Mouse (Mus musculus): ENCODE measurements around the gene 4632433K11Rik. TPM values are rescaled to one million over a fixed set of nuclear protein-coding genes. Genes with fewer than 3 reads are reported as not detected.
"Not testable (repeated sequence)": the region's sequence is repeated elsewhere in the genome, so short reads cannot be mapped to it uniquely, and the experiment has no call there.

4632433K11Rik gene
- polyA plus RNA-seq, 1 experiment from 2014 or later = not detected

- TF ChIP-seq CTCF (IDR thresholded peaks at IDR 0.05; ENCODE audit: low read depth) = no peak
- Histone ChIP-seq H3K27ac (ENCODE audit: low read depth, low read length) (peak within 1 kb of the TSS; percentile 62), H3K27me3 (replicated peaks; ENCODE audit: control insufficient read depth, insufficient read depth, low read length) (no peaks in the 10 kb centered on the region), H3K36me3 (ENCODE audit: control insufficient read depth, insufficient read depth) (peaks cover 16% of the 10 kb centered on the region; the same call in 1 of the 2 replicates), H3K4me2 (replicated peaks; ENCODE audit: low read depth) (peak within 1 kb of the TSS; percentile 90), H3K4me3 (ENCODE audit: low read depth, low read length) (peak within 1 kb of the TSS; percentile 79), H3K9ac (ENCODE audit: low read depth, low read length) (peak within 1 kb of the TSS; percentile 76), H3K9me3 (ENCODE audit: control insufficient read depth) (0 out of 2 replicates have a peak, but pooled peaks cover 3% of the 10 kb centered on the region), H3K4me1 (replicated peaks; ENCODE audit: control insufficient read depth, insufficient read depth, low read length) (no peaks in the 10 kb centered on the region)
- 6% methylated on average over 18 of the region's 26 CpGs for WGBS
- ATAC-seq = peak; percentile 80
These were observed 37.7 kb upstream of the 4632433K11Rik start, which contains the start of gene Zfp579 for GRCm38 (mm10) chr7:4996003-4996895. Gene Zfp579 (minus strand): TSS chr7:4996158.

GRCm38 (mm10) chr7:4996934-4997333 is 37.0 kb upstream of the 4632433K11Rik start:
- Histone ChIP-seq H3K4me3 (ENCODE audit: low read depth, low read length) (no peak overlapping the region), H3K27me3 (replicated peaks; ENCODE audit: control insufficient read depth, insufficient read depth, low read length) (no peaks in the 10 kb centered on the region), H3K4me2 (replicated peaks; ENCODE audit: low read depth) (peak overlapping the region; percentile 90), H3K36me3 (ENCODE audit: control insufficient read depth, insufficient read depth) (peaks cover 16% of the 10 kb centered on the region; the same call in 1 of the 2 replicates), H3K4me1 (replicated peaks; ENCODE audit: control insufficient read depth, insufficient read depth, low read length) (no peaks in the 10 kb centered on the region), H3K9ac (ENCODE audit: low read depth, low read length) (no peak overlapping the region), H3K27ac (ENCODE audit: low read depth, low read length) (no peak overlapping the region), H3K9me3 (ENCODE audit: control insufficient read depth) (0 out of 2 replicates have a peak, but pooled peaks cover 3% of the 10 kb centered on the region)
- 45% methylated on average over 7 of the region's 8 CpGs for WGBS
- no peak for ATAC-seq
- no peak for TF ChIP-seq CTCF (IDR thresholded peaks at IDR 0.05; ENCODE audit: low read depth)

DNA sequence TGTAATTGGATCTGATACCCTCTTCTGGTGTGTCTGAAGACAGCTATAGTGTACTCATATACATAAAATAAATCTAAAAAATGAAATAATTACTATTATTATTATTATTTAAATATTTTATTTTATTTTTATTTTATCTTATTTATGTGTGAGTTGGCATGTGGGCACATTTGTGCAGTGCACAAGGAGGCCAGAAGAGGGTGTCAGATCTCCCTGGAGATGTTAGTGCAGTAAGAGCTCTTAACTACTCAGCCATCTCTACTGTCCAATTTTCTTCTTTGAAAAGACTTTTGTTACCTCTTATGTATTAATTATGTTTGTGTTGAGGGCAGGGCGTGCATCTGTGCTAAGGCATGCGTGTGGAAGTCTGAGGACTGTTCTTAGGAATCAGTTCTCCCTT is 34.0 kb upstream of the 4632433K11Rik start:
- H3K9me3 ChIP-seq (ENCODE audit: control insufficient read depth) = no peaks in the 10 kb centered on the region
- H3K4me1 ChIP-seq (replicated peaks; ENCODE audit: control insufficient read depth, insufficient read depth, low read length) = no peaks in the 10 kb centered on the region
- H3K4me3 ChIP-seq (ENCODE audit: low read depth, low read length) = no peak overlapping the region
- no peaks in the 10 kb centered on the region for H3K27me3 ChIP-seq (replicated peaks; ENCODE audit: control insufficient read depth, insufficient read depth, low read length)
- no peak overlapping the region for H3K9ac ChIP-seq (ENCODE audit: low read depth, low read length)
- TF ChIP-seq CTCF (IDR thresholded peaks at IDR 0.05; ENCODE audit: low read depth) = peak; percentile 61
- no peak for ATAC-seq
- no peaks in the 10 kb centered on the region for H3K36me3 ChIP-seq (ENCODE audit: control insufficient read depth, insufficient read depth)
- H3K4me2 ChIP-seq (replicated peaks; ENCODE audit: low read depth) = no peak overlapping the region
- no peak overlapping the region for H3K27ac ChIP-seq (ENCODE audit: low read depth, low read length)
- 70% methylated on average over 2 of the region's 2 CpGs for WGBS

DNA sequence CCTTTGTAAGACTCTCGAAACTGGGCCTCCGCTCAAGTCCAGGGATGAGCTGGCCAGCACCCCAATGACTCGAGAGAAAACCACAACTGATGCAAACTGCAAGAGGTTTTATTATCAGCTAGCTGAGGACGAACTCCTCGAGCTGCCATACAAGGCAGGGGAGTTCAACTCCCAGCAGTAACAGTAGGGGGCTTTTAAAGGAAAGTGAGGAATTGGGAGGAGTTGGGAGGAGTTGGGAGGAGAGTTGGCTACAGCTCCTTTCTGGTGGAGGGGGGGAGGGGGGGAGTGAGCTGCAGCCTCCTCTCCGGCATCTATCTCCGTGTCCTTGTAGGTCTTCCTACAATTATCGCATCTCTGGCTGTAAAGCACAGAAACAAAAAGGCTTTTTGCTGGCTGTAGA is 31.0 kb upstream of the 4632433K11Rik start:
- not testable (repeated sequence) for ATAC-seq; H3K27ac ChIP-seq (ENCODE audit: low read depth, low read length); H3K9ac ChIP-seq (ENCODE audit: low read depth, low read length); H3K4me3 ChIP-seq (ENCODE audit: low read depth, low read length); H3K4me1 ChIP-seq (replicated peaks; ENCODE audit: control insufficient read depth, insufficient read depth, low read length); H3K4me2 ChIP-seq (replicated peaks; ENCODE audit: low read depth); H3K36me3 ChIP-seq (ENCODE audit: control insufficient read depth, insufficient read depth); H3K27me3 ChIP-seq (replicated peaks; ENCODE audit: control insufficient read depth, insufficient read depth, low read length); H3K9me3 ChIP-seq (ENCODE audit: control insufficient read depth)
- 70% methylated on average over 8 of the region's 8 CpGs for WGBS

DNA sequence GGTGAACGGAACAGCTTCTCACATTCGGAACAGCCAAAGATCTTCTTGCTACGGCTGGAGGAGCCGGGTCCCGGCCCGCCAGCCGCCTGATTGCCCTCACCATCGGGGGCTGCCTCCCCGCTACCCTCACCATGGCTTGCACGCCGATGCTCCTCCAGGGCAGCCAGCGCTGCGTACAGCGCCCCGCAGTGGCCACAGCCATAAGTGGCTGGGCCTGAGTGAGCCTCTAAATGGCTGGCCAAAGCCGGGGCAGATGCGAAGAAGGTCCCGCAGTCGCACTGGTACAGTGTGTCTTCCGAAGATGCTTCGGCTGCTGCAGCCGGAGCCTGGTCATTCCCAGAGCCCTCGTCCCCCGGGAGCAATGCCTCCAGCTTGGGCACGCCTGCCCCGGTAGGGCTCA is 25.7 kb upstream of the 4632433K11Rik start:
- Histone ChIP-seq H3K4me2 (replicated peaks; ENCODE audit: low read depth) (no peak overlapping the region), H3K4me1 (replicated peaks; ENCODE audit: control insufficient read depth, insufficient read depth, low read length) (no peaks in the 10 kb centered on the region), H3K36me3 (ENCODE audit: control insufficient read depth, insufficient read depth) (peaks cover 59% of the 10 kb centered on the region), H3K27me3 (replicated peaks; ENCODE audit: control insufficient read depth, insufficient read depth, low read length) (no peaks in the 10 kb centered on the region), H3K27ac (ENCODE audit: low read depth, low read length) (no peak overlapping the region), H3K9ac (ENCODE audit: low read depth, low read length) (no peak overlapping the region), H3K9me3 (ENCODE audit: control insufficient read depth) (no peaks in the 10 kb centered on the region), H3K4me3 (ENCODE audit: low read depth, low read length) (no peak overlapping the region)
- peak; percentile 30; the same call in 1 of the 2 replicates for TF ChIP-seq CTCF (IDR thresholded peaks at IDR 0.05; ENCODE audit: low read depth)
- WGBS = 94% methylated on average over 26 of the region's 26 CpGs
- ATAC-seq = no peak

GRCm38 (mm10) chr7:5012681-5013513 is 21.0 kb upstream of the 4632433K11Rik start:
- no peak overlapping the region for H3K4me3 ChIP-seq (ENCODE audit: low read depth, low read length)
- peaks cover 57% of the 10 kb centered on the region for H3K36me3 ChIP-seq (ENCODE audit: control insufficient read depth, insufficient read depth)
- whole genome bisulfite sequencing = 90% methylated on average over 27 of the region's 27 CpGs
- no peak overlapping the region for H3K4me2 ChIP-seq (replicated peaks; ENCODE audit: low read depth)
- no peak overlapping the region for H3K9ac ChIP-seq (ENCODE audit: low read depth, low read length)
- no peak for ATAC-seq
- no peaks in the 10 kb centered on the region for H3K27me3 ChIP-seq (replicated peaks; ENCODE audit: control insufficient read depth, insufficient read depth, low read length)
- TF ChIP-seq CTCF (IDR thresholded peaks at IDR 0.05; ENCODE audit: low read depth) = no peak
- H3K9me3 ChIP-seq (ENCODE audit: control insufficient read depth) = no peaks in the 10 kb centered on the region
- peaks cover 3% of the 10 kb centered on the region; the same call in 1 of the 2 replicates for H3K4me1 ChIP-seq (replicated peaks; ENCODE audit: control insufficient read depth, insufficient read depth, low read length)
- H3K27ac ChIP-seq (ENCODE audit: low read depth, low read length) = no peak overlapping the region
